Mouse (Mus musculus): ENCODE measurements at regions not wholly inside any gene's neighbourhood (a gene's known extent, or its start where the extent isn't known, plus 50 kb on each side); places are given as distances from the start of the nearest gene placed in this dataset.

DNA sequence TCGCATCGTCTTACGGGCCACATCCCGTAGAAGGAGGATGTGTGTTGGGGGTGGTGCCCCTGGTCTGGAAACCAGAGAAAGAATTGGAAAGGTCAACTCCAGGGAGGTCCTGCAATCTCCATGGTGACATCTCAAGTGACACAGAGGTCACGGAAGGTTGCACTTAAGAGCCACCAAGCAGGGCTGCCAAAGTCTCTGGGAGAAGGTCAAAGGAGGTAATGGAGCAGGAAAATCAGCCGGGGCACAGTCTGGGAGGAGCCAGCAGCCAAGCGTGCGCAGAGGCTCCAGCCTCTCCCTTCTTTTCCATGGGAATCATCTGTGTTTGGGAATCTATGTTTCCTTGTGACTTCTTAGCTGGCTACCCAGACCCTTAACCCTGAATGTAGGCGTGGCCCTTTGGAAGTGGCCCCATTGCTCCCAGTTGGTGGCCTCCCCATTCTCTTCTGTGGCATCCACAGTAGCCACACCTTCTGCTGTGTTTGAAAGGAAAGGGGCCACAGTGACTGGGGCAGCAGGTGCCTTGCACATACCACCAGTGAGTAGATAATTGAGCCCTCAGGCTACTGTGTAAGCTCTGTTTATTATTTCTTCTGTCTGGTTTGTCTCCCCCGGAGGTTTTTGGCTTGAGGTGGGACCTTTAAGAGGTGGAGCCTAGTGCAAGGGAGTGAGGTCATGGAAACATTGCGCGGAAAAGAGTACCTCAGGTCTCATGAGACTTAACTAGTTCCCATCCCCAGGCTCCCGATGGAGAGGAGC lies 178.5 kb upstream of the Cops8 start:
- Histone ChIP-seq H3K4me2 (no peak overlapping the region), H3K27ac (no peak overlapping the region), H3K36me3 (ENCODE audit: poor library complexity, severe bottlenecking) (no peaks in the 10 kb centered on the region), H3K4me3 (no peak overlapping the region), H3K27me3 (no peaks in the 10 kb centered on the region), H3K9ac (no peak overlapping the region), H3K9me3 (replicated peaks) (no peaks in the 10 kb centered on the region), H3K4me1 (peaks cover 11% of the 10 kb centered on the region)
- no peak for ATAC-seq
- 21% methylated on average over 13 of the region's 13 CpGs for WGBS

DNA sequence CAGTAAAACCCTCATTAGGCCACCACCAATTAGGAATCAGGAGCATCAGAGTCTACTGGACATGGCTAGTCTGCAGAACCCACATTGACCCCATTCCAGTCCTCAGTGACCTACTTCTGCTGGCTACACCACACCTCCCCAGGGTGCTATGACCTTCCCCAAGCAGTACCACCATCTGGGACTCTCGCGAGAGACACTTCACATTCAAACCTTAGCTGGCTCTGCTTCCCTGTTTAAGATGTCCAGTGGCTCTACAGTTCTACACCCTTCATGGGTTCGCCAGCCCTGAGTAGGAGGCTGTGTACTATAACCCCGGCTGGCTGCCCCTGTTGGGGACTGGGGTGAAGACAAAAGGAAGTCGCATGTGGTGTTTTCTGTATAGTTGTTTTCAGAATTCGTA lies 174.4 kb upstream of the Cops8 start:
- Histone ChIP-seq H3K27me3 (no peaks in the 10 kb centered on the region), H3K9ac (no peak overlapping the region), H3K4me3 (no peak overlapping the region), H3K4me1 (peaks cover 11% of the 10 kb centered on the region), H3K27ac (no peak overlapping the region), H3K36me3 (ENCODE audit: poor library complexity, severe bottlenecking) (no peaks in the 10 kb centered on the region), H3K9me3 (replicated peaks) (no peaks in the 10 kb centered on the region), H3K4me2 (no peak overlapping the region)
- no peak for ATAC-seq
- WGBS: 93% methylated on average over 6 of the region's 6 CpGs

DNA sequence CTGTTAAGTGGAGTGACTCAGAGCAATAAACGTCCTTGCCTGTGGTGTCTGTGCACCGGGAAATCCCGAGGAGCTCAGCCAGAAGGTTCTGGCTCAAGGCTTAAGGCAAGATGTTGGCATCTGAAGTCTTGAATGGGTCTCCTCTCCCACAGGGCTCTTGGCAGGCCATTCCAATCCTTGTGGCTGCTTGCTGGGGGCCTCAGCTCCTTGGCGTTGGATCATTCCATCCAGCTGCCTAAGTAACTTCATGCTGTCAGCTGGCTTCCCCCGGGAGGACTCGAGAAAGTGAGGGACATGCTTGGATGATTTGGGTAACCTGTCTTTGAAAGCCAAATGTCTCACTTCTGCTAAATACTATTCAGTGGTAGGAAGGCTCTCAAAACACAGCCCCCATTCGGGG lies 174.0 kb upstream of the Cops8 start:
- Histone ChIP-seq H3K27ac (no peak overlapping the region), H3K9ac (no peak overlapping the region), H3K9me3 (replicated peaks) (no peaks in the 10 kb centered on the region), H3K4me3 (no peak overlapping the region), H3K27me3 (no peaks in the 10 kb centered on the region), H3K4me2 (no peak overlapping the region), H3K36me3 (ENCODE audit: poor library complexity, severe bottlenecking) (no peaks in the 10 kb centered on the region), H3K4me1 (peaks cover 11% of the 10 kb centered on the region)
- no peak for ATAC-seq
- WGBS: 83% methylated on average over 7 of the region's 7 CpGs

DNA sequence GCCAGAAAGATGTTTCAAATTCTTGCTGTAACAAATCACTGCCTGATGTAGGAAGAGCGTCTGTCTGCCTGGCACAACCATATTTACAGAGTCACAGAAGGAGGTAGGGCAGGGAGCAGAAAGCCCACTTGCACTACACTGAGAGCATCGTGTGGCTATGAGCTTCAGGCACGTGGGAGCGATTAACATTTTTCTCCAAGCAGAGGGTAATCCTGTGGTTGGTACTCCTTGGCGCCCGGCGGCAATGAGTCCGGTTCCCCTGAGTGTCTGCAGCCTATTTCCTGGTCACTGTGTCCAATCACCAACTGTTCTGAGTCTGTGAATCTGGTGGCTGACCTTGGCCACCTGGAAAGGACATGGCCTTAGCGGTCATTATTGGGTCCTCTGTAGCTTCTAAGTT lies 172.3 kb upstream of the Cops8 start:
- Histone ChIP-seq H3K4me2 (no peak overlapping the region), H3K9me3 (replicated peaks) (no peaks in the 10 kb centered on the region), H3K27me3 (no peaks in the 10 kb centered on the region), H3K4me3 (no peak overlapping the region), H3K36me3 (ENCODE audit: poor library complexity, severe bottlenecking) (no peaks in the 10 kb centered on the region), H3K27ac (no peak overlapping the region), H3K9ac (no peak overlapping the region), H3K4me1 (peaks cover 16% of the 10 kb centered on the region)
- no peak for ATAC-seq
- WGBS: 89% methylated on average over 9 of the region's 9 CpGs

DNA sequence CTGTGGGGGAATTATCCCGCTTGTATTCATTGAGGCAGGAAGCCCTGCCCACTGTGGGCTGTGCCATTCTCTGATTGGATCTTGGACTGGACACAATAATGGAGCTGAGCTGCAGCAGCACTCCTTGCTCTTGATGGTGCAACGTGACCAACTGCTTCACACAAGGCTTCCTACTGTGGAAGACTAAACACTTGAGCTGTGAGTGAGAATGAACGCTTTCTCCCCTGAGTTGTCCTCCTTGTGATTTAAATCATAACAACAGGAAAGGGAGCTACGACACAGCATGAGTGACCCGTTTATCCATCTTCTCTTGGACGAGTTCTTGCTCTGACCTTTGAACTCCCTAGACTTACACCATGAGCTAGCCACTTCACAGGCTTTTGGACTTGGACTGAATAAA lies 171.0 kb upstream of the Cops8 start:
- ATAC-seq: no peak
- Histone ChIP-seq H3K36me3 (ENCODE audit: poor library complexity, severe bottlenecking) (no peaks in the 10 kb centered on the region), H3K27me3 (no peaks in the 10 kb centered on the region), H3K4me1 (peaks cover 16% of the 10 kb centered on the region), H3K27ac (no peak overlapping the region), H3K4me3 (no peak overlapping the region), H3K9me3 (replicated peaks) (no peaks in the 10 kb centered on the region), H3K9ac (no peak overlapping the region), H3K4me2 (no peak overlapping the region)
- WGBS: 63% methylated on average over 6 of the region's 6 CpGs

GRCm38 (mm10) chr1:90433911-90434310 lies 168.9 kb upstream of the Cops8 start:
- no peaks in the 10 kb centered on the region for H3K9me3 ChIP-seq (replicated peaks)
- H3K36me3 ChIP-seq (ENCODE audit: poor library complexity, severe bottlenecking): no peaks in the 10 kb centered on the region
- no peak overlapping the region for H3K4me3 ChIP-seq
- no peak for ATAC-seq
- no peak overlapping the region for H3K4me2 ChIP-seq
- H3K27ac ChIP-seq: no peak overlapping the region
- no peak overlapping the region for H3K9ac ChIP-seq
- 79% methylated on average over 5 of the region's 5 CpGs for WGBS
- H3K27me3 ChIP-seq: no peaks in the 10 kb centered on the region
- peaks cover 16% of the 10 kb centered on the region for H3K4me1 ChIP-seq

DNA sequence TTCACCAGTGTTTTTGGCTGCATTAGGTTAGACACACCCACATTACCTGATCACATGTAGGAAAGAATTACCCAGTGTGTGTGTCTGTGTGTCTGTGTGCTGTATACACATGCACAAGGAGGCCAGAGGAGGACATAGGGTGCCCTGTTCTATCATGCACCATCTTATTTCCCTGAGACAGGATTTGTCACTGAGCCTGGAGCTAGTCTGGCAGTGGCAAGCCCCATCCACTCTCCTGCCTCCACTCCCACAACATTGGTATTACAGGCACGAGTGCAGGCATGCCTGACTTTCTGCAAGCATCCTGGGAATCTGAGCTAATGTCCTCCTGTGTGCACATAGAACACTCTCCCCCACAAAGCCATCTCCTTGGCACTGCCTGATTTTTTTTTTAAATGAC lies 162.1 kb upstream of the Cops8 start:
- 4% methylated on average over 1 of the region's 1 CpGs for WGBS
- no peaks in the 10 kb centered on the region for H3K36me3 ChIP-seq (ENCODE audit: poor library complexity, severe bottlenecking)
- H3K9me3 ChIP-seq (replicated peaks): no peaks in the 10 kb centered on the region
- no peak overlapping the region for H3K9ac ChIP-seq
- H3K27me3 ChIP-seq: no peaks in the 10 kb centered on the region
- no peak overlapping the region for H3K27ac ChIP-seq
- peaks cover 11% of the 10 kb centered on the region; the same call in 1 of the 2 replicates for H3K4me1 ChIP-seq
- ATAC-seq: no peak
- no peak overlapping the region for H3K4me3 ChIP-seq
- no peak overlapping the region for H3K4me2 ChIP-seq

DNA sequence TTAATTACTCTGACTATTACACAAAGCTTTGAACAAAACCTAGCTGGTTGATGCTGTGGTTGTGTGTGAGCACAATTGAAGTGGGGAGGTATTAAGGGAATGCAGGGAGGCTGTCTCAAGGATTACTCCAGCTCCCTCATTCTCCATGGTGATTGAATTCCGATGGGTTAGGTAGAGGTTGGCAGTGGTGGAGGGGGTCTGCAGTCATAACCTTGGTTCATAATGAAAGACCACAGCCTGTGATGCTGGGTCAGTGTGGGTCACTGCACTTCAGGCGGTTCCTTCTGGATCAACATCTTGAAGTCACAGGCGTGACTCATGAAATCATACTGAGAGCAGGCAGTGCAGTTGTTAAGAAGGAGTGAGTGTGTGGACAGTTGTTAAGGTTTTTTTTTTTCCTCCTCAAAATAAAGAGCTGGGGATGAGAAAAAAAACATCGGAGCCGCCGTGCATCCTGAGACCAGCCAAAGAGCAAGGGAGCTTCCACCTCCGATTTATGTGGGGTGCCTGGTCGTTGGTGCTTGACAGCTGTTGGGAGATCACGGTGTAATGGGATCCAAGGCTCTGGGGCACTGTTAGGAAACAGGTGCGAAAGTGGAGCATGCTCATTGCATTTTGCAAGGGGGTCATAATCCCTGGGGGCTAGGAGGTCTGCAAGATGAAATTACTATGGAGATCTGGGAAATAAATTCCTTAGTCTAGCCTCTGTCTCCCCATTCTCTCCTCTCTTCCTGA lies 161.5 kb upstream of the Cops8 start:
- Histone ChIP-seq H3K4me3 (no peak overlapping the region), H3K36me3 (ENCODE audit: poor library complexity, severe bottlenecking) (no peaks in the 10 kb centered on the region), H3K27ac (no peak overlapping the region), H3K4me2 (no peak overlapping the region), H3K4me1 (peaks cover 11% of the 10 kb centered on the region; the same call in 1 of the 2 replicates), H3K9me3 (replicated peaks) (no peaks in the 10 kb centered on the region), H3K9ac (no peak overlapping the region), H3K27me3 (no peaks in the 10 kb centered on the region)
- no peak for ATAC-seq
- WGBS: 40% methylated on average over 10 of the region's 10 CpGs

GRCm38 (mm10) chr1:90442250-90443240 lies 160.2 kb upstream of the Cops8 start:
- no peaks in the 10 kb centered on the region for H3K36me3 ChIP-seq (ENCODE audit: poor library complexity, severe bottlenecking)
- WGBS: 79% methylated on average over 19 of the region's 19 CpGs
- no peak overlapping the region for H3K4me3 ChIP-seq
- no peaks in the 10 kb centered on the region for H3K9me3 ChIP-seq (replicated peaks)
- no peak overlapping the region for H3K27ac ChIP-seq
- no peaks in the 10 kb centered on the region for H3K27me3 ChIP-seq
- no peak for ATAC-seq
- H3K9ac ChIP-seq: no peak overlapping the region
- peaks cover 11% of the 10 kb centered on the region; the same call in 1 of the 2 replicates for H3K4me1 ChIP-seq
- no peak overlapping the region for H3K4me2 ChIP-seq

DNA sequence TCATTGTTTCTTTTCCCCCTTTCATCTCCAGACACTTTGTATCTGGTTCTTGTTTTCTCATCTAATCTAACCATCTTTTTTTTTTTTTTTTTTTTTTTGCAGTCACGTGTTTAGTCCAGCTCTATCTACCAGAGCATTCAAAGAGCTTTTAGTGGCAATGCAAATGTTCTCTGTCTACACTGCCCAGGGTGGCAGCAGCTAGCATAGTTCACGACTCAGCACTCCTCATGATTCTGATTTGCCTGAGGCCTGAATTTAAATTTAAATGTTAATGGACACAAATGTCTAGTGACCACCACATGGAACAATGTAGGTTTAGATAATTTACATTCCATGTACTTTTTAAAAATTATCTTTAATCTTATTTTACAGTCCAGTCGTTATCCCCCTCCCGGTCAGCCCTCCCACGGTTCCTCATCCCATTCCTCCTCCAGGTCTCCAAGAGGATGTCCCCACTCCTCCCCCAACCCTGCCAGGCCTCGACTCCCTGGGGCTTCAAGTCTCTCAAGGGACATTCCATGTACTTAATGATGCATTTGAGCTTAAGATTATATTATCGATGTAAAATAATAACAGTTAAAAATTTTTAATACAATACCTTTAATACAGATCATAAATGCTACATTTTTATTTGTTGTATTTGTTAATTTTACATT lies 153.1 kb upstream of the Cops8 start:
- no peaks in the 10 kb centered on the region for H3K36me3 ChIP-seq (ENCODE audit: poor library complexity, severe bottlenecking)
- ATAC-seq: no peak
- no peak overlapping the region for H3K27ac ChIP-seq
- H3K9me3 ChIP-seq (replicated peaks): no peaks in the 10 kb centered on the region
- no peak overlapping the region for H3K9ac ChIP-seq
- no peaks in the 10 kb centered on the region for H3K27me3 ChIP-seq
- no peak overlapping the region for H3K4me3 ChIP-seq
- no peak overlapping the region for H3K4me2 ChIP-seq
- 26% methylated on average over 7 of the region's 7 CpGs for WGBS
- H3K4me1 ChIP-seq: no peaks in the 10 kb centered on the region

GRCm38 (mm10) chr1:90451942-90452557 lies 150.7 kb upstream of the Cops8 start:
- H3K4me2 ChIP-seq: no peak overlapping the region
- H3K4me1 ChIP-seq: peaks cover 1% of the 10 kb centered on the region; the same call in 1 of the 2 replicates
- no peaks in the 10 kb centered on the region for H3K9me3 ChIP-seq (replicated peaks)
- no peak overlapping the region for H3K4me3 ChIP-seq
- no peak overlapping the region for H3K27ac ChIP-seq
- H3K36me3 ChIP-seq (ENCODE audit: poor library complexity, severe bottlenecking): no peaks in the 10 kb centered on the region
- H3K9ac ChIP-seq: no peak overlapping the region
- no peak for ATAC-seq
- no peaks in the 10 kb centered on the region for H3K27me3 ChIP-seq
- WGBS: 85% methylated on average over 6 of the region's 6 CpGs

Data from forebrain, embryonic 13.5 days (tissue).